Mouse (Mus musculus) spleen, adult 2 months (tissue): Measurements from ENCODE around the gene Ifitm1.

Experiments
- CTCF ChIP-seq: fragments of 200-500 bp; IDR thresholded peaks from 2 replicates; pipeline ENCODE4 v1.5.1; 2011; ENCODE audit warnings: mild to moderate bottlenecking, inconsistent platforms; ENCODE audit not compliant: insufficient read depth, insufficient read length, insufficient replicate concordance; ENCODE audit errors: extremely low read depth
- POLR2A ChIP-seq: fragments of 200-500 bp; IDR thresholded peaks from 2 replicates; pipeline ENCODE4 v1.6.1; 2011; ENCODE audit warnings: low read depth, low read length, inconsistent platforms

DNA sequence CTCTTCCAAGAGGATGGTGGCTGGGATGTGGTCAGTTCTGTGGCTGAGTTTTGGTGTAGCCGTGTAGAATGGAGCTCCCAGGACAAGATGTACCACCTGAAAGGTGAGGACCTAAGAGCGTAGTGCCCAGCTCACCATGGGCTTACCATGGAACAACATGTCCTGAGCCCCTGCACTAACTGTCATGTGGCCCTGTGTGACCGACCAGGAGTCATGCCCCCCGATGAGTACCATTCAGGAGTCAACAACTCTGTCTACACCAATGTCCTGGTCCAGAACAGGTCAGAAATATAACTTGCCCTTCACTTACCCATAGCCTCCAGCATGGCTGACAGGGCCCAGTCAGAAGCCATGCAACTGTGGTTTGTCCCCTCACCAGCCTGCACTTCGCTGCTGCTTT is 21.8 kb upstream of the Ifitm1 start:
- no peak for TF ChIP-seq CTCF
- no peak for TF ChIP-seq POLR2A
